Mouse (Mus musculus): Measurements from ENCODE around the gene Tti1. TPM values are rescaled to one million over a fixed set of nuclear protein-coding genes. Genes with fewer than 3 reads are reported as not detected.

Gene Tti1
- polyA plus RNA-seq, 1 experiment from 2014 or later = 22.0 TPM

DNA sequence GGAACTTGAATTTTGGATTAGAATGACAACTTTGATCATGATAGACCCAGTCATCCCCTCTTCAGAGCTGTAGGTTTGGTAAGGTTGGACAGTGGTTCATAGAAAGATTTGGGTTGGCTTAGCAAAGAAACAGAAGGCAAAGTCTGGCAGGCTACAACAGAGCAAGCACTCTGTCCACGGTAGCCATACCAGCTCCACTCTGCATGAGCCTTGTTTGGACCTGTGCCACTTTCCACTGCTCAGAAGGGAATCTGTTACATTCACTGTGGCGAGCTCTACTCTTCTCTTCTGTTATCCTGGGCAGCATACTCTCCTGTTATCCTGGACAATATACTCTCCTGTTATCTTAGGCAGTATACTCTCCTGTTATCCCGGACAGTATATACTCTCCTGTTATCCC is 29.4 kb downstream of the Tti1 start:
- H3K27ac ChIP-seq = no peak overlapping the region
- H3K36me3 ChIP-seq = peaks cover 23% of the 10 kb centered on the region; the same call in 1 of the 2 replicates
- H3K4me1 ChIP-seq (replicated peaks) = no peaks in the 10 kb centered on the region
- WGBS = 46% methylated on average over 3 of the region's 3 CpGs
- no peak overlapping the region for H3K9ac ChIP-seq
- no peak overlapping the region for H3K4me2 ChIP-seq
- H3K9me3 ChIP-seq (replicated peaks) = no peaks in the 10 kb centered on the region
- H3K27me3 ChIP-seq = no peaks in the 10 kb centered on the region
- no peak overlapping the region for H3K4me3 ChIP-seq
- ATAC-seq (replicated peaks; ENCODE audit: insufficient number of reproducible peaks, insufficient read depth, low FRiP score, low read depth) = no peak

DNA sequence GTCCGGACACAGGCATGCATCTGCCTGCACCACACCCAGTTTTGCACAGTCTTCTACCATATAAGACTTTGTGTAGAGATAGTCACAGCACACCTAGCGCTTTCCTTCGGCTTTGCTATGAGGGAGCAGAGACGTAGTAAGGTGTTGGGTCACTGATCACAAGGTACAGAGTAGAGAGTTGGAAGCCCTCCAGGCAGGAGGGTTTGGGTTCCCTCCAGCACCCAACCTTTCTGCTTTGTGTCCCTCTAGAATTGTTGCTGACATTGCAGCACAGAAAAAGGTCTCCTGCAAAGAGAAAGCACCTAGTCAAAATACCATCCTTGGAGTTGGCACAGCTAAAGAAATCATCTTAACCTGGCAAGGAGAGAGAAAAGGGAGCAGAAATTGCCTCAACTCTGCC is 35.7 kb downstream of the Tti1 start:
- Histone ChIP-seq H3K9me3 (replicated peaks) (no peaks in the 10 kb centered on the region), H3K27ac (no peak overlapping the region), H3K4me3 (no peak overlapping the region), H3K27me3 (no peaks in the 10 kb centered on the region), H3K4me1 (replicated peaks) (peaks cover 13% of the 10 kb centered on the region), H3K36me3 (peaks cover 48% of the 10 kb centered on the region; the same call in 1 of the 2 replicates), H3K9ac (no peak overlapping the region), H3K4me2 (no peak overlapping the region)
- ATAC-seq (replicated peaks; ENCODE audit: insufficient number of reproducible peaks, insufficient read depth, low FRiP score, low read depth) = no peak
- 93% methylated on average over 4 of the region's 4 CpGs for WGBS

DNA sequence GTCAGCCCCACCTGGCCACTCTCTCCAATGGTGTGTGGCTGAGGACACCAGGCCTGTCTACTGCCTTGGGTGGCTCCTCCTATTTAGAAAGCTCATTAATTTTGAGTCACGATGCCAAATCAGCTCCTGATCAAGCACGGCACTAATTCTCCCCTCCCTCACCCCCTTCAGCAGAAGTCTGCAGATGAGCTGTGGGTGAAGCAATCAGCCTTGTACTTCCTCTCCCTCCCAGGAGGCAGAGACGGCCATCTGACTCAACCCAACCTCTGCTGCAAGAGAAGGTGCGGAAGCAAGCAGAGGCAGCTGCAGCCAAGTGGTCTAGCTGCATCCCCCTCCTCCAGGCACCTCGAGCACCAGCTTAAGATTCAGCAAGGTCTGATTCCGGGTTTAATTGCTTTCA is 37.2 kb downstream of the Tti1 start:
- no peaks in the 10 kb centered on the region for H3K9me3 ChIP-seq (replicated peaks)
- no peak overlapping the region for H3K9ac ChIP-seq
- no peak overlapping the region for H3K4me2 ChIP-seq
- peaks cover 14% of the 10 kb centered on the region for H3K4me1 ChIP-seq (replicated peaks)
- 68% methylated on average over 6 of the region's 6 CpGs for WGBS
- H3K27me3 ChIP-seq = no peaks in the 10 kb centered on the region
- H3K27ac ChIP-seq = no peak overlapping the region
- no peak for ATAC-seq (replicated peaks; ENCODE audit: insufficient number of reproducible peaks, insufficient read depth, low FRiP score, low read depth)
- no peak overlapping the region for H3K4me3 ChIP-seq
- H3K36me3 ChIP-seq = peaks cover 42% of the 10 kb centered on the region; the same call in 1 of the 2 replicates

DNA sequence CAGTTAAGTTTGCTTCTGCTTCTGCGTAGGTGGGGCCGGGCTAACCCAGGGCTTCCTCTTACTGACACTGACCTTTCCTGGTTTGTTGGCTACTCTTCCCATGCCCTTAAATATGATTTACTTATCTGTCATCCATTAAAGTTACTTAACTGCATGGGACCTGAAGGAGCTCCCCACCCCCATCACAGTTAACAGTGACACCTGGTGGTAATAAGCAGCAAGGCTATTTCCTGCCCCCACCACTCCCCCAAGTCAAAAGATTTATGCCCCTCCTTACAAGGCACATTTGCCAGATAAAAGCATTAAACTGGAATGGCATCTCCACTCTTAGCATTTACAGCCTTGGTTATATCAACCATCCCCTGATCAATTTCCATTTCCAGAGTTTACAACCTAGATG is 38.3 kb downstream of the Tti1 start:
- Histone ChIP-seq H3K4me1 (replicated peaks) (peaks cover 25% of the 10 kb centered on the region), H3K9ac (no peak overlapping the region), H3K27ac (no peak overlapping the region), H3K9me3 (replicated peaks) (no peaks in the 10 kb centered on the region), H3K36me3 (peaks cover 32% of the 10 kb centered on the region; the same call in 1 of the 2 replicates), H3K27me3 (no peaks in the 10 kb centered on the region), H3K4me3 (no peak overlapping the region), H3K4me2 (no peak overlapping the region)
- 90% methylated on average over 2 of the region's 2 CpGs for WGBS
- ATAC-seq (replicated peaks; ENCODE audit: insufficient number of reproducible peaks, insufficient read depth, low FRiP score, low read depth) = no peak

DNA sequence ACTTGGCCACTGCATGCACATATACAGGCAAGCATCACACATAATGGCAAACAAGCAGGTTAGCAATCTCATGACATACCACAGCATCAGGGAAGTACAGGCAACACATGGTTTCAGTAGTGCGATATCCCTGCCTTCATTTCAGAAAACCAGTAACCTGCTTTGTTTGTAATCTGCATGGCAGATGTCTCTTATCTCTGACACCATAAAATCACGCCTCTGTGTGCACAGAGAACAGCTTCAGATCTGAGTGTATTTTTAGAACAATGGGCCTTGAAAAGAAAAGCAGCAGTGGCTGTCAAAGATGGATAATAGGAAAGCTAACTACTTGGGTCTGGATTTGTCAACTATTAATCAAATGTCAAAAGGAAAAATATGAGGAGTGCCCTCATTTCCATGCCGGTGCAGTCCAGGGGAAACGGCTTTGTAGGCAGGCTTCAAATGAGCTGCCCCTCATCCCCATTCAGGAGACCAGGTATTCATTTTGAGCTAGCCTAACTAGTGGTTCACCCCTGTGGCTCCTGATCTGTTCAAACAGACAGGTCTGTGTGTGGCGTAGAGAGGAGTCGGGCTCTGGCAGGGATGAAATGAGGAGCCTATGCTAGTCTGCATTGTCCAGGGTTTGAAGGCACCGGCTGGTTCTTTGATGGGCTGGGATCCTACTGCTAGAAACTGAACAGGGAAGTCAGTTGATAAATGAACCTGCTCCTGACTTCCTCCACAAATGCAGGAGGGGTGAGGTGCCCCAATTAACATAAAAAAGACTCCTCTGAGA is 39.6 kb downstream of the Tti1 start:
- 42% methylated on average over 7 of the region's 7 CpGs for WGBS
- H3K27me3 ChIP-seq = no peaks in the 10 kb centered on the region
- no peak overlapping the region for H3K4me3 ChIP-seq
- peaks cover 26% of the 10 kb centered on the region for H3K4me1 ChIP-seq (replicated peaks)
- H3K27ac ChIP-seq = no peak overlapping the region
- H3K36me3 ChIP-seq = peaks cover 25% of the 10 kb centered on the region; the same call in 1 of the 2 replicates
- no peaks in the 10 kb centered on the region for H3K9me3 ChIP-seq (replicated peaks)
- H3K4me2 ChIP-seq = no peak overlapping the region
- ATAC-seq (replicated peaks; ENCODE audit: insufficient number of reproducible peaks, insufficient read depth, low FRiP score, low read depth) = no peak
- H3K9ac ChIP-seq = no peak overlapping the region

DNA sequence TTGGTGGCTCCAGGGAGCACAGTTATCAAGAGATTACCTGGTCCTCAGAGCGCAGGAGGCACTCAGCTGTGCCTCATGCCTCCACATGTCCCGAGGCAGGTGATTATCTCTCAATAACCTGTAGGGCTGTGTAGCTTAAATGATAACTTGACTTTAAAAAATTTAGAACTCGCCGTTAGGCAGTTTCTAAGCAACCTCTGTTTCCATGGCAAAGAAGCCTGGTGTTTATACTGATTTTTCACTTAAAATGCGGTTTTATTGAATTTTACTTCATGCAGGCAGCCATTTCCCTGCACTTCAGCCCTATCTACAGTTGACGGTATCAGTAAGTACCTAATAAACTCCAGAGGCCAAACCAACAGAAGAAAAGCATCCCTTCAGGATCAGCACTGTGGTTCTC is 42.0 kb downstream of the Tti1 start:
- H3K4me2 ChIP-seq = no peak overlapping the region
- WGBS = 79% methylated on average over 6 of the region's 6 CpGs
- no peak overlapping the region for H3K9ac ChIP-seq
- H3K4me3 ChIP-seq = no peak overlapping the region
- H3K27ac ChIP-seq = no peak overlapping the region
- peaks cover 26% of the 10 kb centered on the region for H3K4me1 ChIP-seq (replicated peaks)
- no peaks in the 10 kb centered on the region for H3K9me3 ChIP-seq (replicated peaks)
- peaks cover 13% of the 10 kb centered on the region for H3K36me3 ChIP-seq
- ATAC-seq (replicated peaks; ENCODE audit: insufficient number of reproducible peaks, insufficient read depth, low FRiP score, low read depth) = no peak
- no peaks in the 10 kb centered on the region for H3K27me3 ChIP-seq

DNA sequence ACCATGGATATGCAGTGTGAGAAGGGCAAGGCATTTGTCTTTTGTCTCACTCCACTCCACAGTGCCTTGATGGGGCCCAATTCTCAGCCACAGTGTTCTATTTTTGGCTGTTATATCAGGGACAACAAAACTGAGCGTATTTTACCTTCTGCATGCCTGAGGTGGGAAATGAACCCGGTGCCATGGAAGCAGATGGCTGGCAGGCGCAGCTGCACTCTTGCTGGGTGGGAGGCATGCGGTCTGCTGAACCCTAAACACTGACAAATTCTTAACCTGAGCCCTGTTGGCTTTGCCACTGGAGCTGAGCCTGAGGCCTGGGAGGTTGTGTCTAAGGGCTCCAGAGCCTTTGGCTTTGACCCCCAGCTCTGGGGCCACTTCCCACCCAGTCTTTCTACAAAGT is 42.6 kb downstream of the Tti1 start:
- H3K36me3 ChIP-seq = peaks cover 18% of the 10 kb centered on the region
- H3K27ac ChIP-seq = 0 out of 2 replicates have a peak overlapping the region, but pooled peaks have one; percentile 15
- no peak overlapping the region; the same call in 1 of the 2 replicates for H3K4me2 ChIP-seq
- no peak overlapping the region for H3K9ac ChIP-seq
- no peaks in the 10 kb centered on the region for H3K27me3 ChIP-seq
- H3K9me3 ChIP-seq (replicated peaks) = no peaks in the 10 kb centered on the region
- H3K4me1 ChIP-seq (replicated peaks) = peaks cover 26% of the 10 kb centered on the region
- 54% methylated on average over 4 of the region's 4 CpGs for WGBS
- no peak for ATAC-seq (replicated peaks; ENCODE audit: insufficient number of reproducible peaks, insufficient read depth, low FRiP score, low read depth)
- H3K4me3 ChIP-seq = no peak overlapping the region

DNA sequence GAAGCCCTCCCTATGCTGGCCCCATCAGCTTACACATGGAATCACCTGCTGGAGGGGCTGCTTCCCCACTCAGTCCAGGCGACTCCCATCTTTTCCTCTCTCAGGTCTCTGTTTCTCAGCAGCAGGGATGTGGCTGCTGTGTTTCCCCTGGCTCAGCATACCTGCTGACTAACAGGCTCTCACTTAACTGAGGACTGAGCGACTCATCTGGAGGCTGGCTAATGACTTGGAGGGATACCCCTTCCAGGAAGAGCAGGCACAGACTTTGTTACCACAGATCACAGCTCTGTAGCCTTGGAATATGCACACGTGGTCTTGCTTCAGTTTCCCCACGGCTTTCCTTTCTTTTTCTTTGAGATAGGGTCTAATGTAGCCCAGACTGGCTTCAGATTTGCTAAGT is 45.0 kb downstream of the Tti1 start:
- Histone ChIP-seq H3K9me3 (replicated peaks) (no peaks in the 10 kb centered on the region), H3K27me3 (no peaks in the 10 kb centered on the region), H3K27ac (no peak overlapping the region), H3K9ac (no peak overlapping the region), H3K36me3 (peaks cover 15% of the 10 kb centered on the region), H3K4me2 (no peak overlapping the region), H3K4me1 (replicated peaks) (peaks cover 15% of the 10 kb centered on the region), H3K4me3 (no peak overlapping the region)
- no peak for ATAC-seq (replicated peaks; ENCODE audit: insufficient number of reproducible peaks, insufficient read depth, low FRiP score, low read depth)
- WGBS = 86% methylated on average over 4 of the region's 4 CpGs

DNA sequence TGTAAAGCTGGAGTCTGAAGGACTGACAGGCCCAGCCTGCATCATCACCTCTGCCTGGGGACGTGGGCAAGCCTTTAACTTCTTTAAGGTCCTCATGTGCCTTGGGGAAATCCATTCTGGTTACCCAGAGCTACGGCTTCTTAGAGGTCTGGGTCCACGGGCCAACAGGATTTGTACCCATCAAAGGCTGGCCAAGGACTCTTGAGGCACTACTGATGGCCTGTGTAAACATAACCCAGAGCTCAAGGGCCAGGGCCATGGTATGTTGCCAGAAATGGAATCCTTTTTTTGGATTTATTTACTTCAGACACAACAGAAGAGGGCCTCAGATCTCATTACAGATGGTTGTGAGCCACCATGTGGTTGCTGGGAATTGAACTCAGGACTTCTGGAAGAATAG is 45.5 kb downstream of the Tti1 start:
- Histone ChIP-seq H3K4me3 (no peak overlapping the region), H3K27ac (no peak overlapping the region), H3K4me2 (no peak overlapping the region), H3K27me3 (no peaks in the 10 kb centered on the region), H3K4me1 (replicated peaks) (peaks cover 13% of the 10 kb centered on the region), H3K9me3 (replicated peaks) (no peaks in the 10 kb centered on the region), H3K9ac (no peak overlapping the region), H3K36me3 (peaks cover 15% of the 10 kb centered on the region)
- WGBS = 78% methylated on average over 3 of the region's 3 CpGs
- no peak for ATAC-seq (replicated peaks; ENCODE audit: insufficient number of reproducible peaks, insufficient read depth, low FRiP score, low read depth)

DNA sequence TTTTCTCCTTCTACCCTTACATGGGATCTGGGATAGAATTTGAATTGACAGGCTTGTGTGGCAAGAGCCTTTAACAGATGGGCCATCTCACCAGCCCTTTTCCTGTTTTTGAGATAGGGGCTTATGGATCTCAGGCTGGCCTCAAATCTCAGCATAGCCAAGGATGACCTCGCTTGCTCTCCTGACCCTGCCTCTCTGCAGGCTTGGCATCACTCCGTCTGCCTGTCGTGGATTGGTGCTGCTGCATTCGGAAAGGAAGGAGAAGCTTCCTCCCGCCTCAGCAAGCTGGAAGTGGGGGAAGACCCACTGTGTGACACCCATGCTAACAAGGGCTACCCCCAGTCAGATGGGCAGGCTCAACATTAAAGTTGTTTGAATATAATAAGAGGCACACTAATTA is 49.0 kb downstream of the Tti1 start:
- no peak for ATAC-seq (replicated peaks; ENCODE audit: insufficient number of reproducible peaks, insufficient read depth, low FRiP score, low read depth)
- peaks cover 15% of the 10 kb centered on the region for H3K36me3 ChIP-seq
- WGBS = 56% methylated on average over 5 of the region's 5 CpGs
- H3K9me3 ChIP-seq (replicated peaks) = no peaks in the 10 kb centered on the region
- H3K27ac ChIP-seq = no peak overlapping the region
- no peak overlapping the region for H3K4me3 ChIP-seq
- peaks cover 20% of the 10 kb centered on the region for H3K27me3 ChIP-seq
- H3K9ac ChIP-seq = no peak overlapping the region
- H3K4me1 ChIP-seq (replicated peaks) = peaks cover 7% of the 10 kb centered on the region
- H3K4me2 ChIP-seq = no peak overlapping the region

DNA sequence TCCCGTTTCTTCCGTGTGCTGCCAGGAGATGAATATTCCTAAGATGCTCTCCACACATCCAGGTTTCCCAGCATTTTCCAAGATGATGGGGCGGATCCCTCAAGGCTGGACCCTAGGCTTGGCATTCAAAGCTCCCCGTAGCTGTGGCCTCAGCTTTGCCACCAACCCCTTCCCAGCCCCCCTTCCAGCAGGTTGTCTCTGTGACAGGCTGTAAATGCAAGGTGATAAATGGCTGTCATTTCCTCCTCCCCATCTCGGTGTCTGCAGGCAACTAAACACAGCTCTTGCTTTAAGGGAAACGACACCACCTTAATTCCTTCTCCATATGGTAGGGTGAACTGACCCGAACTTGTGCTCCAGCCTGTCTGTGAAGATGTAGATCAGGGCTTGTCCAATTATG is 52.6 kb downstream of the Tti1 start:
- no peak overlapping the region for H3K4me3 ChIP-seq
- H3K9ac ChIP-seq = no peak overlapping the region
- no peak overlapping the region for H3K27ac ChIP-seq
- 7% methylated on average over 7 of the region's 7 CpGs for WGBS
- H3K27me3 ChIP-seq = peaks cover 20% of the 10 kb centered on the region
- peaks cover 7% of the 10 kb centered on the region for H3K4me1 ChIP-seq (replicated peaks)
- no peaks in the 10 kb centered on the region for H3K36me3 ChIP-seq
- H3K9me3 ChIP-seq (replicated peaks) = no peaks in the 10 kb centered on the region
- H3K4me2 ChIP-seq = no peak overlapping the region
- ATAC-seq (replicated peaks; ENCODE audit: insufficient number of reproducible peaks, insufficient read depth, low FRiP score, low read depth) = no peak

Measured in heart, embryonic 15.5 days (tissue).